Mouse (Mus musculus): ENCODE results near the gene Txndc12.

- TF ChIP-seq CTCF (IDR thresholded peaks at IDR 0.05; ENCODE audit: borderline replicate concordance, extremely low read depth, insufficient read depth, insufficient read length) = no peak
- no peak for TF ChIP-seq POLR2A (IDR thresholded peaks at IDR 0.05; ENCODE audit: borderline replicate concordance, extremely low read depth, insufficient read depth, insufficient read length, poor library complexity, severe bottlenecking)
These were observed 540 bp downstream of the Txndc12 start for GRCm38 (mm10) chr4:108834971-108835311.
